Mouse (Mus musculus) thymus, adult 18-20 months (tissue): ENCODE results near the gene Cldnd1.
A peak's percentile ranks its signal among the peaks of the same experiment; 100 is the strongest.

Experiments
- DNase-seq, 2 experiments: peaks; one replicate each; pipeline ENCODE4 v3.0.0; 2022; ENCODE audit warnings: mixed read lengths in 2 of 2

The Cldnd1 gene

GRCm38 (mm10) chr16:58727477-58728131 lies at the start of gene Cldnd1:
Gene Cldnd1, plus strand, starts transcription at chr16:58727910.
- DNase-seq, result peak; percentile 94 to 96

- DNase-seq, result no peak
Observed at GRCm38 (mm10) chr16:58678660-58679059, 49.0 kb upstream of the Cldnd1 start.

GRCm38 (mm10) chr16:58682046-58682445 lies 45.7 kb upstream of the Cldnd1 start:
- no peak for DNase-seq

- DNase-seq, result no peak
Observed at GRCm38 (mm10) chr16:58682870-58683269, 44.8 kb upstream of the Cldnd1 start.

DNA sequence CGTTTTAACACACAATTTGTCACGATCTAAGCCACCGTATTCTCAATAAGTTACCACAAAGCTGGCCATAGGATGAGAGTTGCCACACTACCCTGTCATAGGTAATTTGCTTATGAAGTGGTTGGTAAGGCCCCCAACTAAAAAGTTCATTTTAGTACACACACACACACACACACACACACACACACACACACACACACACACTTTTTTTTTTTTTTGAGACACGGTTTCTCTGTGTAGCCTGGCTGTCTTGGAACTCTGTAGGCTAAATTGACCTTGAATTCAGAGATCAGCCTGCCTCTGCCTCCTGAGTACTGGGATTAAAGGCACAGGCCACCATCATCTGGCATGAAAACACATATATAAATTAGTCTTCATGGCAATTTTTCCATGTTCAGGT lies 43.8 kb upstream of the Cldnd1 start:
- no peak for DNase-seq

GRCm38 (mm10) chr16:58684537-58684936 lies 43.2 kb upstream of the Cldnd1 start:
- DNase-seq, result no peak

- peak; percentile 9 to 10 for DNase-seq
Observed at GRCm38 (mm10) chr16:58685548-58686537, 41.9 kb upstream of the Cldnd1 start.

- DNase-seq, result no peak
Observed at GRCm38 (mm10) chr16:58688534-58688933, 39.2 kb upstream of the Cldnd1 start.

GRCm38 (mm10) chr16:58689555-58690169 lies 38.0 kb upstream of the Cldnd1 start:
- DNase-seq, result no peak

DNA sequence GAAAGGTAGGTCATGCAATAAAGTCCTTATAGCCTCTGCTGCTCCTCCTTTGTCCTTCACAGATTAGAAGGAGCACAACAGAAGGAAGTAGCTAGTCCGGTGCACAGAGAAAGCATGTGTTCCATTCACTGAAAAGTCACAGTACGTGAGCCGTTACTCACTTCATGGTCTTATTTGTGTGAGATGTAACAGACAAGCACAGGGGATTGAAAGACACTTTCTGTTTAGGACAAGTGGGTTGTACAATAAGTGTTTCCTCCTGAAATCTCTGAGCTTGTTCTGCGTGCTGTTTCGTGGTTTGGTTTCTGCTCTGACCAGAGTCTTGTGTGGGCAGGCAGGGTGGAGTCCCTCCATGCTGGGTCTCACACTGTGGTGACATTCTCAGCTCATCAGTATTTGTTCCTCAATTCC lies 37.4 kb upstream of the Cldnd1 start:
- DNase-seq, result no peak

DNA sequence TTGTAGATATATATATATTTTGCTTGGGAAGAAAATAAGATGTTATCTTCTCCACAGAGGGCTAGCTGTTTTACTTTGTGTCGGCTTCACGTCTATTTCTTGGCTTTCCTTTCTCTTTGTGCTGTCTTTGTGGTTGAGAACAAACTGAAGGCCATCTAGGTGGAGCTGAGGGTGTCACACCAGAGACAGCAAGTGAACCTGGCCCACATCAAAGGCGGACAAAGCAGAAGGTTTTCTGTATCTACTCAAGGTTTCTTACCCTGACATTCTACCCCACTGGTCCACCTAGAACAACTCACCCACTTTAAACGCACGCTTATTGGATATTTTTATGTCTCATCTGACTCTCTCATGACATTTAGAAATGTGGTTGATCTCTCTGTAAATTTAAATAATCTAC lies 33.6 kb upstream of the Cldnd1 start:
- DNase-seq, result no peak

DNA sequence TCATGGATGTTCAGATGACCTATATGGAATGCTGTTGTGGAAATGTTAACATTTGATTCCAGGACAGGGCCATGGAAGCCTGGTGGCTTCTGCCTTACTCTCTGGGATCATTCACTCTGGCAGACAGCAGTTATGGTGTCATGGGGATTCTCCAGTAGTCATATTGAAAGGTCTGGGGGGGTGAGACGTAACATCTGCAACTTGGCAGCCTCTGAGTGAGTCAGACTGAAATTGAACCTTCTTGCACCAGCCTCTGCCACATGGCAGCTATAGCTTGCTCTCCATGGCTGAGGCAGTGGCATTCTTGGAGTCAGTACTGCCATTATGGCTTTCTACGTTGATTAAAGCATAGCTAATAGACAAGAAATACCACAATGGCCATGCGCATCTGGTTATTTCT lies 30.9 kb upstream of the Cldnd1 start:
- no peak for DNase-seq

DNA sequence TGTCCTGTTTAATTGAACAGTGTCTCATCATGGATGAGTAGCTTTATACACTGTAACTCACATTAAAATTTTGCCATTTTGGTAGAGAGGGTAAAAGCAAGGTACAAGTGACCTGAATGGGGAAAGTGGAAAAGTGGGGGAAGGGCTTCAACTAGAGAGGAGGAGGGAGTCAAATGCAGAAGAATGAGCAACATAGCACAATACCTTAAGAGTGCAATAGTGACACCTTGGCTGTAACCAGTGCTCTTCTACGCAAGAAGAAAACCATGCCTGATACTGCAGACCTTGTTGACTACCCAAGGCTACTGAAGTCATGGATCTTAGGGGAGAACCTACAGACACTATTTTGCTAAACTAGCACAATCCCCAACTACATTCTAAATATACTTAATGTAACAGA lies 30.4 kb upstream of the Cldnd1 start:
- no peak for DNase-seq

DNA sequence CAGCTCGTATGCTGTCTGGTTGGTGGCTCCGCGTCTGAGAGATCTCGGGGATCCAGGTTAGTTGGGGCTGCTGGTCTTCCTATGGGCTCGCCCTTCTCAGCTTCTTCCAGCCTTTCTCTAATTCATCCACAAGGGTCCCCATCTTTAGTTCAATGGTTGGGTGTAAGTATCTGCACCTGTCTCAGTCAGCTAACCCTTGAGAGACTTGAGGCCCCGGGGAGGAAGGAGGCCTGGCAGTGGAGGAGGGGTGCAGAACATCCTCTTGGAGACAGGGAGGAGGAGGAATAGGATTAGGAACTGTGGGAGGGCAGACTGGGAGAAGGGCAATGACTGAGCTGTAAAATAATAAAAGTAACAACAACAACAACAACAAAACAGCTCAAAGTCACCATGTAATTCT lies 27.5 kb upstream of the Cldnd1 start:
- no peak for DNase-seq

DNA sequence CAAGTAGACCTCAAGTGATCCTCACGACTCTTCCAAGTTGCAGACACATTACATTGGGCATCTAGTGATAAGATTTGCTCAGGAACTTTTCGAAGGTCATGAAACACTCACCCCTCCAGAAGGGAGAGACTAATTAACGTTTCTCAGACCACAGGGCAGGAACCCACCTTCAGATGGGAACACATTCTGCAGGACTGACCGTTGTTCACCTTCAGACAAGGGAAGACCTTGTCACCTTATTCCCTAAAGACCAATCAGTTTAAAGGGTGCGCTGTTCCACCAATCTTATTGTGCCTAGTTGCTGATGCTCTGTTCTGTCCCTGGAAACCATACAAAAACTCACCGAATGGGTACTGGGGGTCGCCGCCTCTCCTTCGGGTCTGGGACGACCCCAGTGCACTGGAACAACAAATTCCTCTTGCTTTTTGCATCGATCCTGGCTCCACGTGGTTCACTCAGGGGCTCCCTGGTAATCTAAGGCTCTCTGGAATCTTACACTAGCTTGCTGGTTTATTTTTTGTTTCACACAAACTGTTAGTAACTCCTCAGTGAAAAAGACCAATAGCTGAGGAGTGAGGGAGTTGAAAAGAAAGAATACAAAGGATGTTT lies 26.8 kb upstream of the Cldnd1 start:
- DNase-seq, result no peak

- DNase-seq, result no peak
Observed at GRCm38 (mm10) chr16:58701779-58702178, 25.9 kb upstream of the Cldnd1 start.

- DNase-seq, result no peak
Observed at GRCm38 (mm10) chr16:58702329-58702932, 25.3 kb upstream of the Cldnd1 start.

- DNase-seq, result no peak
Observed at GRCm38 (mm10) chr16:58703382-58704124, 24.2 kb upstream of the Cldnd1 start.

DNA sequence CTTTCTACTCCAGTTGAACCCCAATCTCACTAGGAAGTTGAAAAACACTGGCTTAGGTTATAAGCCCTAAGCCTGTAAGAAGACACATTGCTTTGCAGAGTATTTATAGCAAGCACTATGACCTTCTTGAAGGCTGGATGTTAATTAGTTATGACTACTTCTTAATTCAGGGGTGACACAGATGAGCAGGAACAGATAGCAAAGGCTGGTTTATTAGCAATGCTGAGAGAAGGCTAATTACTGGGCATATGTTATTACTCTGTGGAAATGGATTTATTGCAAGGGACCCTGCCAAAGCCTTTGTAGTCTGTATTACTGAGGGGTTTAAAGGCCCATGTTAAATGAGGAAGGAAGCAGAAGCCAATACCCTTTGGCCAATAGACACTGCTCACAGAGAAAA lies 22.7 kb upstream of the Cldnd1 start:
- no peak for DNase-seq

DNA sequence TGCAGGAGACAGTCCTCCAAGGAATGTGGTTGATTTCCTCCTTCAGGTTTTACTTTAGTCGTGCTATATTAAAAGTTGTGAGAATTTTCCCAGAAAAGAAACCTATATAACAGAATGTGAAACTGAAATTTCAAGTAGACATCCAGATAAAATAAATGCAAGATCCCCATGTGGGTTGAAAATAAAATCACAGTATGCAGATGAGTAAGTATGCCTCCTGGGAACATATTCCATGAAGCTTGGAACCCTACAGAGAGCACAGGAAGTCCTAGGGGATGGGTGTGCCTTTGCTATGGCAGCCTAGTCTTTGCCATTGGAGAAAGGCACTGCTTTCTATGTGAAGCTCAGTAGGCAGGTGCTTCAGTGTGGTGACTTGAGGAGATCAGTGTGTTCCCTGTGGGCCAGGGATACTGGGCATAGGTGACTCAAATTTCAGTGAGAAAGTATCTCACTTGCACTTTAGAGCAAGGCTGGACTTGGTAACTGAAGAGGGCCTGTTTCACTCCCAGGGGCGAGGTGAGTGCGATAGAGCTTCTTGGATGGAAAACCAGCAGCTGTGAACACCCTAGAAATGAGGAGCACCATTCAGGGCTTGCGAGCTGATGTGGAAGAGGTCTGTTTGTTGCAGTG lies 20.3 kb upstream of the Cldnd1 start:
- DNase-seq, result no peak
